Mouse (Mus musculus): ENCODE data around the gene Klre1. TPM values are rescaled to one million over a fixed set of nuclear protein-coding genes. Genes with fewer than 3 reads are reported as not detected.

The Klre1 gene
- polyA plus RNA-seq, 1 experiment from 2014 or later: not detected

DNA sequence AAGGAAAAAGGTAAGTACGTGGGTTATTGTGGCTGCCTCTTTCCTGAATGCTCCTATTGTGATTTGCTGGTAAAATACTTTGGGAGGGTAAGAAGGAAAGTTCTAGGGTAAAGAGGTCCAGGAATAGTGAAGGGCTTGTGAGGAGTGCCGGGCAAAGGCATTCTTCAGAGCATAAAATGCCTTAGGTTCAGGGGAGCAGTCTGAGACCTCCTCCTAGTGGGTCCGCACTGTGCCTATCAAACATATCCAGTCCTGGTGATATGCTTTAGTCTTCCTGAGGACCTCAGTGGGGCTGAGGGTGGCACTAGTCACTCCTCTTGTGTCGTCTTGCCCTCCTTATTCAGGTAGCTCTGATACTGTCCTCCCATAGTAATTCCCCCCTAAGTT, 18.1 kb upstream of the Klre1 start:
- Histone ChIP-seq H3K9ac (ENCODE audit: low read depth, low read length) (no peak overlapping the region), H3K36me3 (ENCODE audit: control insufficient read depth, insufficient read depth, low read length) (no peaks in the 10 kb centered on the region), H3K27ac (replicated peaks; ENCODE audit: low read depth, low read length) (no peak overlapping the region), H3K4me3 (ENCODE audit: low read depth, low read length) (no peak overlapping the region), H3K27me3 (replicated peaks; ENCODE audit: control insufficient read depth, insufficient read depth, low read length) (no peaks in the 10 kb centered on the region), H3K4me1 (ENCODE audit: control insufficient read depth, insufficient read depth, low read length) (no peaks in the 10 kb centered on the region), H3K4me2 (ENCODE audit: low read depth, low read length) (no peak overlapping the region), H3K9me3 (ENCODE audit: control insufficient read depth, low read length) (no peaks in the 10 kb centered on the region)
- WGBS: 51% methylated on average over 4 of the region's 4 CpGs
- no peak for ATAC-seq (ENCODE audit: low read depth)
- DNase-seq (ENCODE audit: low spot score): no peak

DNA sequence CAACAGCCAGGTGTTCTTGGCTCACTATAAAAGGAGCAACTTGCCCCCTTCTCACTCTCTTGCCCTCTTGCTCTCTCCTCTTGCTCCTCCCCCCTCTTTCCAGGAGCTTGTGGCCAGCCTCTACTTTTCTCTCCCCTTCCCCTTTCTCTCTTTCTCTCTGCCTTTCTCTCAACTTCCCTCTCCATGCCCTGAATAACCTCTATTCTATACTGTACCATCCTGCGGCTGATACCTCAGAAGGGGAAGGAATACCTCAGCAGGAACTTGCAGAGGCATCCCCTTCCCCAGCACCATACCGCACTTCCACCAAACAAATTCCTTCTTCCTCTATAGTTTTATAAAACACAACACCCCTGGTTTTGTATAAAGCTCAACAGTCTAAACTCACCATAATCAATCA, 12.4 kb upstream of the Klre1 start:
- no peaks in the 10 kb centered on the region for H3K27me3 ChIP-seq (replicated peaks; ENCODE audit: control insufficient read depth, insufficient read depth, low read length)
- no peak overlapping the region for H3K27ac ChIP-seq (replicated peaks; ENCODE audit: low read depth, low read length)
- no peaks in the 10 kb centered on the region for H3K9me3 ChIP-seq (ENCODE audit: control insufficient read depth, low read length)
- no peak overlapping the region for H3K9ac ChIP-seq (ENCODE audit: low read depth, low read length)
- WGBS: 70% methylated on average over 2 of the region's 2 CpGs
- ATAC-seq (ENCODE audit: low read depth) (no peak), DNase-seq (ENCODE audit: low spot score) (no peak)
- H3K4me1 ChIP-seq (ENCODE audit: control insufficient read depth, insufficient read depth, low read length): no peaks in the 10 kb centered on the region
- H3K36me3 ChIP-seq (ENCODE audit: control insufficient read depth, insufficient read depth, low read length): no peaks in the 10 kb centered on the region
- no peak overlapping the region for H3K4me3 ChIP-seq (ENCODE audit: low read depth, low read length)
- H3K4me2 ChIP-seq (ENCODE audit: low read depth, low read length): no peak overlapping the region

- Histone ChIP-seq H3K4me2 (ENCODE audit: low read depth, low read length) (no peak overlapping the region), H3K4me1 (ENCODE audit: control insufficient read depth, insufficient read depth, low read length) (no peaks in the 10 kb centered on the region), H3K27me3 (replicated peaks; ENCODE audit: control insufficient read depth, insufficient read depth, low read length) (no peaks in the 10 kb centered on the region), H3K4me3 (ENCODE audit: low read depth, low read length) (no peak overlapping the region), H3K9ac (ENCODE audit: low read depth, low read length) (no peak overlapping the region), H3K9me3 (ENCODE audit: control insufficient read depth, low read length) (no peaks in the 10 kb centered on the region), H3K27ac (replicated peaks; ENCODE audit: low read depth, low read length) (no peak overlapping the region), H3K36me3 (ENCODE audit: control insufficient read depth, insufficient read depth, low read length) (no peaks in the 10 kb centered on the region)
- DNase-seq (ENCODE audit: low spot score) (no peak), ATAC-seq (ENCODE audit: low read depth) (no peak)
- 31% methylated on average over 2 of the region's 2 CpGs for WGBS
Measured at GRCm38 (mm10) chr6:129575315-129575714, 2.4 kb upstream of the Klre1 start.

DNA sequence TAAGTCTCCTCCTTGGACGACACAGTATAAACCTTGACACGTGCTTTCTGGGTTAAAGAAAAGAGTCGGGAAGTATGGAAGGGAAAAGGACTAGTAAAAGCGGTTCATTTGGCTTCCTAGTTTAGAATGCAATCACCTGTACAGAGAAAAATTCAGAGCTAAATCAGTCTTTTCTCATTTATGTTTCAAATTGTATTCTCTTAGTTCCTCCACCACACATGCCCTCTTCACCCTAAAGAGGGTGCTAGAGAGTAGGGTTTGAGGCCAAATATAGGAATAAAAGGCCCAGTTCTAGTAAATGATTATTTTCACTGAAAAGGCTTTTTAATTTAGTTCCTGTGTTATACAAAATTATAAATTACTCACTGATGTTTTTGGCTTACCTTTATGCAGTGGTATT, 3.6 kb downstream of the Klre1 start:
- WGBS: 69% methylated on average over 4 of the region's 4 CpGs
- DNase-seq (ENCODE audit: low spot score) (no peak), ATAC-seq (ENCODE audit: low read depth) (no peak)
- Histone ChIP-seq H3K27me3 (replicated peaks; ENCODE audit: control insufficient read depth, insufficient read depth, low read length) (no peaks in the 10 kb centered on the region), H3K4me1 (ENCODE audit: control insufficient read depth, insufficient read depth, low read length) (no peaks in the 10 kb centered on the region), H3K36me3 (ENCODE audit: control insufficient read depth, insufficient read depth, low read length) (no peaks in the 10 kb centered on the region), H3K9ac (ENCODE audit: low read depth, low read length) (no peak overlapping the region), H3K27ac (replicated peaks; ENCODE audit: low read depth, low read length) (no peak overlapping the region), H3K4me2 (ENCODE audit: low read depth, low read length) (no peak overlapping the region), H3K9me3 (ENCODE audit: control insufficient read depth, low read length) (no peaks in the 10 kb centered on the region), H3K4me3 (ENCODE audit: low read depth, low read length) (no peak overlapping the region)

GRCm38 (mm10) chr6:129581896-129582295, 4.2 kb downstream of the Klre1 start:
- H3K9me3 ChIP-seq (ENCODE audit: control insufficient read depth, low read length): no peaks in the 10 kb centered on the region
- 81% methylated on average over 4 of the region's 4 CpGs for WGBS
- no peaks in the 10 kb centered on the region for H3K4me1 ChIP-seq (ENCODE audit: control insufficient read depth, insufficient read depth, low read length)
- H3K9ac ChIP-seq (ENCODE audit: low read depth, low read length): no peak overlapping the region
- no peak overlapping the region for H3K4me2 ChIP-seq (ENCODE audit: low read depth, low read length)
- DNase-seq (ENCODE audit: low spot score) (no peak), ATAC-seq (ENCODE audit: low read depth) (no peak)
- H3K27ac ChIP-seq (replicated peaks; ENCODE audit: low read depth, low read length): no peak overlapping the region
- H3K36me3 ChIP-seq (ENCODE audit: control insufficient read depth, insufficient read depth, low read length): no peaks in the 10 kb centered on the region
- no peak overlapping the region for H3K4me3 ChIP-seq (ENCODE audit: low read depth, low read length)
- no peaks in the 10 kb centered on the region for H3K27me3 ChIP-seq (replicated peaks; ENCODE audit: control insufficient read depth, insufficient read depth, low read length)

DNA sequence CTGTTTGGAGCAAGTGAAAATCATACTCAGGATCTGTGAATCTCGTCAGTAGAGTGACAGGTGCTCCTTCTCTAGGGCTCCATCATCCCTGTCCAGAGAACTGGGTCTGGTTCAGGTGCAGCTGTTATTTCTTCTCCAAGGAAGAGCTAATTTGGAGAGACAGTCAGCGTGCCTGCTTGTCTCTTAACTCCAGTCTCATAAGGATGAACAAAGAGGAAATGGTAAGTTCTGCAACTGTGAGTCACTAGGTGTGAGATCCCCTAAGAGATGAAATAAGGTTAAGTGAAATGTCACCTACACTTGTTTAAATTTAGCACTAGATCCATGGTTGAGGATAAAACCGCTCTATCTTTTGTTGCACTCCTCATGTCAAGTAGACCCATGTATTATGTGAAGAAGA, 5.3 kb downstream of the Klre1 start:
- Histone ChIP-seq H3K4me3 (ENCODE audit: low read depth, low read length) (no peak overlapping the region), H3K4me2 (ENCODE audit: low read depth, low read length) (no peak overlapping the region), H3K9ac (ENCODE audit: low read depth, low read length) (no peak overlapping the region), H3K9me3 (ENCODE audit: control insufficient read depth, low read length) (no peaks in the 10 kb centered on the region), H3K36me3 (ENCODE audit: control insufficient read depth, insufficient read depth, low read length) (no peaks in the 10 kb centered on the region), H3K27me3 (replicated peaks; ENCODE audit: control insufficient read depth, insufficient read depth, low read length) (no peaks in the 10 kb centered on the region), H3K27ac (replicated peaks; ENCODE audit: low read depth, low read length) (no peak overlapping the region), H3K4me1 (ENCODE audit: control insufficient read depth, insufficient read depth, low read length) (no peaks in the 10 kb centered on the region)
- DNase-seq (ENCODE audit: low spot score) (no peak), ATAC-seq (ENCODE audit: low read depth) (no peak)
- WGBS: 73% methylated on average over 3 of the region's 3 CpGs

GRCm38 (mm10) chr6:129591508-129591907, 13.8 kb downstream of the Klre1 start, which contains the start of gene Klrd1:
Gene Klrd1 (plus strand): TSS chr6:129591782.
- Histone ChIP-seq H3K9me3 (ENCODE audit: control insufficient read depth, low read length) (no peaks in the 10 kb centered on the region), H3K4me3 (ENCODE audit: low read depth, low read length) (no peak within 1 kb of the TSS), H3K27me3 (replicated peaks; ENCODE audit: control insufficient read depth, insufficient read depth, low read length) (no peaks in the 10 kb centered on the region), H3K4me1 (ENCODE audit: control insufficient read depth, insufficient read depth, low read length) (no peaks in the 10 kb centered on the region), H3K4me2 (ENCODE audit: low read depth, low read length) (no peak within 1 kb of the TSS), H3K9ac (ENCODE audit: low read depth, low read length) (no peak within 1 kb of the TSS), H3K36me3 (ENCODE audit: control insufficient read depth, insufficient read depth, low read length) (no peaks in the 10 kb centered on the region), H3K27ac (replicated peaks; ENCODE audit: low read depth, low read length) (no peak within 1 kb of the TSS)
- whole genome bisulfite sequencing: 78% methylated on average over 3 of the region's 3 CpGs
- ATAC-seq (ENCODE audit: low read depth): no peak
- no peak for DNase-seq (ENCODE audit: low spot score)

GRCm38 (mm10) chr6:129608372-129608771, 30.7 kb downstream of the Klre1 start:
- Histone ChIP-seq H3K4me2 (ENCODE audit: low read depth, low read length) (no peak overlapping the region), H3K4me1 (ENCODE audit: control insufficient read depth, insufficient read depth, low read length) (no peaks in the 10 kb centered on the region), H3K27me3 (replicated peaks; ENCODE audit: control insufficient read depth, insufficient read depth, low read length) (no peaks in the 10 kb centered on the region), H3K9ac (ENCODE audit: low read depth, low read length) (no peak overlapping the region), H3K36me3 (ENCODE audit: control insufficient read depth, insufficient read depth, low read length) (no peaks in the 10 kb centered on the region), H3K27ac (replicated peaks; ENCODE audit: low read depth, low read length) (no peak overlapping the region), H3K9me3 (ENCODE audit: control insufficient read depth, low read length) (no peaks in the 10 kb centered on the region), H3K4me3 (ENCODE audit: low read depth, low read length) (no peak overlapping the region)
- no peak for ATAC-seq (ENCODE audit: low read depth)
- DNase-seq (ENCODE audit: low spot score): no peak

- Histone ChIP-seq H3K9ac (ENCODE audit: low read depth, low read length) (no peak within 1 kb of the TSS), H3K27ac (replicated peaks; ENCODE audit: low read depth, low read length) (no peak within 1 kb of the TSS), H3K36me3 (ENCODE audit: control insufficient read depth, insufficient read depth, low read length) (no peaks in the 10 kb centered on the region), H3K4me1 (ENCODE audit: control insufficient read depth, insufficient read depth, low read length) (no peaks in the 10 kb centered on the region), H3K4me3 (ENCODE audit: low read depth, low read length) (no peak within 1 kb of the TSS), H3K4me2 (ENCODE audit: low read depth, low read length) (no peak within 1 kb of the TSS), H3K9me3 (ENCODE audit: control insufficient read depth, low read length) (no peaks in the 10 kb centered on the region), H3K27me3 (replicated peaks; ENCODE audit: control insufficient read depth, insufficient read depth, low read length) (no peaks in the 10 kb centered on the region)
- 76% methylated on average over 4 of the region's 4 CpGs for WGBS
- ATAC-seq (ENCODE audit: low read depth): no peak
- DNase-seq (ENCODE audit: low spot score): no peak
Measured at GRCm38 (mm10) chr6:129623735-129624134, 46.0 kb downstream of the Klre1 start, which contains the start of gene Klrk1. Gene Klrk1 (minus strand): TSS chr6:129623864.
